Mouse (Mus musculus) liver, embryonic 14.5 days (tissue): ENCODE data around the gene Dytn.

Source experiments
- CTCF ChIP-seq: IDR thresholded peaks from 2 replicates; pipeline ENCODE4 v1.5.1; 2016; ENCODE audit warnings: antibody characterized with exemption, low read depth, control low read depth
- EP300 ChIP-seq: IDR thresholded peaks from 2 replicates; pipeline ENCODE4 v1.6.1; 2016; ENCODE audit warnings: antibody characterized with exemption, low read depth

DNA sequence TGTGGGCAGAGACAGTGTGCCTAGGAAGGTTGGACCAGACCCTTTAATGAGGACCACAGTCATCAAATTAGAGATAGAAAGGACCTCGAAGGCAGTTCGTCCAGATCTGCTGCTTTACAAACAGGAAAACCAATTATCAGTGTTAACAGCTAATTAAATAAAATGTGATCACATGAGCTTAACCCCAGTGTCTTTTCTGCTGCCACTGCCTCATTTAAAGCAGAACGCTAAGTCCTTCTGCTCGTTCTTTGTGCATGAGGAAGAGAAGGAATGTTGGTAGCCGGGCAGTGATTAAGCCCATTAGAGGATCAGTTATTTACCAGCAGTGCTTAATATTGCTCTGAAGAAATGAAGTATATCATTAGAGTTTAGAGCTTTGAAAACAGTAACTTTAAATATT is 109.9 kb downstream of the Dytn start:
- no peak for TF ChIP-seq CTCF
- no peak for TF ChIP-seq EP300
